Mouse (Mus musculus) lung, adult 2 months (tissue): ENCODE measurements around the gene Dop1b. TPM values are rescaled to one million over a fixed set of nuclear protein-coding genes. Genes with fewer than 3 reads are reported as not detected.
A peak's percentile ranks its signal among the peaks of the same experiment; 100 is the strongest.
"Not testable (repeated sequence)": the region's sequence is repeated elsewhere in the genome, so short reads cannot be mapped to it uniquely, and the experiment has no call there.

Experiments used
- DNase-seq: peaks from one replicate; pipeline ENCODE4 v3.0.0; 2022
- H3K4me1 ChIP-seq: fragments of 200-500 bp; 2 replicates; pipeline ENCODE4 v1.6.1; 2011; ENCODE audit warnings: low read length; ENCODE audit not compliant: control insufficient read depth, insufficient read depth
- H3K4me3 ChIP-seq: fragments of 200-500 bp; replicated peaks from 2 replicates; pipeline ENCODE3; 2011; ENCODE audit warnings: low read depth, mild to moderate bottlenecking, control low read depth, low read length; ENCODE audit errors: extremely low read depth
- CTCF ChIP-seq: fragments of 200-500 bp; IDR thresholded peaks from 2 replicates; pipeline ENCODE4 v1.5.1; 2011; ENCODE audit warnings: mild to moderate bottlenecking, low read length, control low read depth; ENCODE audit not compliant: insufficient read depth
- POLR2A ChIP-seq: fragments of 200-500 bp; IDR thresholded peaks from 2 replicates; pipeline ENCODE4 v1.6.1; 2011; ENCODE audit warnings: low read depth, mild to moderate bottlenecking, control low read depth, low read length, borderline replicate concordance; ENCODE audit errors: extremely low read depth
- WGBS: fragments of 180-500 bp; shearing (Covaris S2); methylation state at CpG from one replicate; pipeline ENCODE4 v1.1.7; 2018; 5-methylcytosine and 5-hydroxymethylcytosine counted together
- polyA plus RNA-seq: library from polyadenylated mRNA; depleted of rRNA; stranded (reverse); fragments of >200 nt; gene quantifications from 2 replicates; pipeline ENCODE4 v1.2.3, GENCODE M21; 2012

Gene Dop1b
- polyA plus RNA-seq, 1 experiment: 61.2 TPM

DNA sequence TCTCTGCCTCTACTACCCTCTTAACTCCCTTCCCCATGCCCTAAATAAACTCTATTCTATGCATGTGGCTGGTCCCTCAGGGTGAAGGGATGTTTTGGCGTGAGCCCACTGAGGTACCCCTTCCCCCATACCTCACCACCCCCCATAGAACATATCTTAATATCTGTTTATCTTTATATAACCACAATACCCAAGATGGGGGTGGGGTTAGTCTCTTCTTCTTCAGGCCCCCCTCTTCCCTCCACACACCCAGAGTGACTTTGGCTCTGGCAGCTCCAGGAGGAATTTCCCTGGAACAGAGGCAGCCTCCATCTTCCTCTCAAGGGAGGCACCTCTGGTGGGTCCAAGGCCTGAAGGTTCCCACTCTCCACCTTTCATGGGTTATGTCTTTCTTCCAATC, 108.3 kb downstream of the Dop1b start:
- 85% methylated on average over 1 of the region's 1 CpGs for WGBS
- Histone ChIP-seq H3K4me1 (peaks cover 12% of the 10 kb centered on the region), H3K4me3 (no peak overlapping the region)
- no peak for DNase-seq
- TF ChIP-seq CTCF (no peak), POLR2A (no peak)

- Histone ChIP-seq H3K4me1 (peaks cover 4% of the 10 kb centered on the region), H3K4me3 (no peak overlapping the region)
- 87% methylated on average over 3 of the region's 3 CpGs for WGBS
- DNase-seq: no peak
- TF ChIP-seq CTCF (no peak), POLR2A (no peak)
These were observed 110.0 kb downstream of the Dop1b start for GRCm38 (mm10) chr16:93821706-93822105.

GRCm38 (mm10) chr16:93822433-93823225, 110.9 kb downstream of the Dop1b start:
- not testable (repeated sequence) for H3K4me1 ChIP-seq, H3K4me3 ChIP-seq, DNase-seq
- 48% methylated on average over 5 of the region's 8 CpGs for WGBS

- H3K4me1 ChIP-seq: no peaks in the 10 kb centered on the region
- 78% methylated on average over 4 of the region's 4 CpGs for WGBS
- no peak for TF ChIP-seq POLR2A
- TF ChIP-seq CTCF: peak; percentile 24; the same call in 1 of the 2 replicates
- no peak for DNase-seq
- no peak overlapping the region for H3K4me3 ChIP-seq
These were observed 113.1 kb downstream of the Dop1b start for GRCm38 (mm10) chr16:93824799-93825198.

GRCm38 (mm10) chr16:93825463-93825862, 113.8 kb downstream of the Dop1b start:
- H3K4me1 ChIP-seq: no peaks in the 10 kb centered on the region
- TF ChIP-seq POLR2A: no peak
- TF ChIP-seq CTCF: no peak
- H3K4me3 ChIP-seq: no peak overlapping the region
- no peak for DNase-seq
- 89% methylated on average over 4 of the region's 4 CpGs for WGBS

- TF ChIP-seq CTCF (no peak), POLR2A (no peak)
- no peak for DNase-seq
- 70% methylated on average over 11 of the region's 11 CpGs for WGBS
- Histone ChIP-seq H3K4me3 (no peak overlapping the region), H3K4me1 (no peaks in the 10 kb centered on the region)
These were observed 114.3 kb downstream of the Dop1b start for GRCm38 (mm10) chr16:93826054-93826453.

- 47% methylated on average over 5 of the region's 5 CpGs for WGBS
- not testable (repeated sequence) for H3K4me1 ChIP-seq, DNase-seq, H3K4me3 ChIP-seq
These were observed 114.8 kb downstream of the Dop1b start for GRCm38 (mm10) chr16:93826478-93826877.

- no peak for TF ChIP-seq CTCF
- TF ChIP-seq POLR2A: no peak
- no peak for DNase-seq
- 86% methylated on average over 6 of the region's 6 CpGs for WGBS
- Histone ChIP-seq H3K4me3 (no peak overlapping the region), H3K4me1 (no peaks in the 10 kb centered on the region)
These were observed 115.2 kb downstream of the Dop1b start for GRCm38 (mm10) chr16:93826909-93827308.

DNA sequence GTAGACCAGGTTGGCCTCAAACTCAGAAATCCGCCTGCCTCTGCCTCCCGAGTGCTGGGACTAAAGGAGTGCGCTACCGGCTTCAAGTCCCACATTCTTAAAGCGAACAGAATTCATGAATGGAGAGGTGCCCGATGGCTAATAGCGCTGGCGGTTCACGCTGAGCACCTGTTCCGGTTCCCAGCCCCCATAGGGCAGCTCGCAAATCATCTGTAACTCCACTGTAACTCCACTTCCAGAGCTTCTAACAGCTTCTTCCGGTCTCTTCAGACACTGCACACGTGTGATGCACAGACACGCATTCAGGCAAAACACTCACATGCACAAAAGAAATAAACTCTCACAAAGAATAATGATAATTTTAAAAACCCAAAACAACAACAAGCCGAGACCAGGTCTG, 117.8 kb downstream of the Dop1b start:
- TF ChIP-seq CTCF: no peak
- TF ChIP-seq POLR2A: no peak
- Histone ChIP-seq H3K4me3 (no peak overlapping the region), H3K4me1 (peaks cover 8% of the 10 kb centered on the region)
- DNase-seq: no peak
- WGBS: 94% methylated on average over 15 of the region's 15 CpGs

- peaks cover 8% of the 10 kb centered on the region for H3K4me1 ChIP-seq
- 85% methylated on average over 9 of the region's 9 CpGs for WGBS
- TF ChIP-seq POLR2A: no peak
- TF ChIP-seq CTCF: no peak
- no peak overlapping the region for H3K4me3 ChIP-seq
- DNase-seq: no peak
These were observed 118.4 kb downstream of the Dop1b start for GRCm38 (mm10) chr16:93830071-93830470.
